Mouse (Mus musculus) left cerebral cortex, postnatal 14 days (tissue): ENCODE measurements around the gene 1810013L24Rik. TPM values are rescaled to one million over a fixed set of nuclear protein-coding genes. Genes with fewer than 3 reads are reported as not detected.

ENCODE experiments used
- DNase-seq, 2 experiments: peaks; one replicate each; pipeline ENCODE4 v3.0.0; 2021 to 2022; ENCODE audit warnings: low spot score in 2 of 2, mixed read lengths in 1 of 2
- intact Hi-C: fragments of 180-260 bp; cut with DNase I; formaldehyde crosslinking; loops from one replicate; pipeline ENCODE4 v1.15.1; 2025
- total RNA-seq, 2 experiments: library from RNA; stranded (reverse); gene quantifications; 2 replicates each; pipeline ENCODE4 v1.2.3; 2021

1810013L24Rik gene
- total RNA-seq, 2 experiments from 2014 or later = 110 to 118 TPM

DNA sequence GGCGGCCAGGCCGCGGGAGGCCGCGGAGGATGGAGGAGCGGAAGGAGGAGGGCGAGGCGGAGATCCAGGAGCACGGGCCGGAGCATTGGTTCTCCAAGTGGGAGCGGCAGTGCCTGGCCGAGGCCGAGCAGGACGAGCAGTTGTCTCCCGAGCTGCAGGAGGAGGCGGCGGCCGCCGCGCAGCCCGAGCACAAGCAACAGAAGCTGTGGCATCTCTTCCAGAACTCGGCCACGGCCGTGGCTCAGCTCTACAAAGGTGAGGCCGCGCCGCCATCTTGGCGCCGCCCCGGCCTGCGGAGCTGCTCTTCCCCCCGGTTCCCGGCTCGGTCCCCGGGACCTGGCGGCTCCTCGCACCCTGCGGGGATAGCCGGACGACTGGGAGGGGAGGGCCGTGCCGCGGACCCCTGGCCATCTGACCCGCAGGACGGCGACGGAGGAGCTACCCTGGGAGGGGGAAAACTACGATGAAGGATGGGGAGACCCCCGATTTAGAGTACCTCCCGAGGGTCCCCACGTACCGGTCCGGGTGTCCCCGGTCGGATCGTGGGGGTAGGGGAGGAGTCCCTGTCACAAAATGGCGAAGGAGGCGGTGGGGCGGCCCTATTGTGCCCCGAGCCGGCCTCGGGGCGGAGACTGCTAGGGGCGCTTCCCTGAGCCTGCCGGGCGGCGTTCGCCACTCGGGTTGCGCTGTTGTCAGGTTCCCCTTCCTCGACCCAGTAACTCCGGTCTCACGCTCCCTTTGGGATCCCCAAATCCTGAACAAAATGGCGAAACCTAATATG lies 721 bp downstream of the 1810013L24Rik start:
- DNase-seq = peak; percentile 35 to 61
- intact Hi-C loops = loop anchor here (2.0 kb wide), 1 partner anchor 94 kb away; no protein-coding TSS in a partner anchor

DNA sequence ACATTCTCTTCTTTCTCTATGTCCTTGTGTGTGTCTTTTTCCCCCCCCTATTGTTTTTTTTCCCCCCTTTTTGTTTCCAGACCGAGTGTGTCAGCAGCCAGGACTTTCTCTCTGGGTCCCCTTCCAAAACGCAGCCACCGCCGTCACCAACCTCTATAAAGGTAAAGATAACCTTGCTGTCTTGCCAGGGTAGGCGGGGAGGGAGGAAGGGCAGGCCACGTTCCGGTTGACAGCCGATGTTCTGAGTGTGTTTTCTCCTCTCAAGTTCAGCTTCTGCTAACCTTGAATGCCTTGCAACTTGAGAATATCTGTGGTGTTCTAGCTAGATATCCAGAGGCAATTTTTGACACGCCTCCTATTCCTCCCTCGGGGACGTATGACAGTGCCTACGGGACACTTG lies 1.3 kb downstream of the 1810013L24Rik start:
- intact Hi-C loops = loop anchor here (2.0 kb wide), 1 partner anchor 94 kb away; no protein-coding TSS in a partner anchor
- no peak for DNase-seq

DNA sequence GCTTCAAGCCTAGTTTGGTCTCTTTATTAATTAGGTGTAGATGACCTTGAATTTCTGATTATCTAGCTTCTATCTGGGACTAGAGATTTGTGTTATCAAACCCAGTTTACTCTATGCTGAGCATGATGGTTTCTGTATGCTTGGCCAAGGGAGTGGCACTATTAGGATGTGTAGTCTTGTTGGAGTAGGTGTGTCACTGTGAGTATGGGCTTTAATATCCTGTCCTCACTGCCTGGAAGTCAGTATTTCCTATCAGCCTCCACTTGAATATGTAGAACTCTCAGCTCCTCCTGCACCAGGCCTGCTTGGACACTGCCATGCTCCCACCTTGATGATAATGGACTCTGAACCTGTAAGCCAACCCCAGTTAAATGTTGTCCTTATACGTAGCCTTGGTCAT lies 7.0 kb downstream of the 1810013L24Rik start:
- no peak for DNase-seq
- intact Hi-C loops = no loop called here

DNA sequence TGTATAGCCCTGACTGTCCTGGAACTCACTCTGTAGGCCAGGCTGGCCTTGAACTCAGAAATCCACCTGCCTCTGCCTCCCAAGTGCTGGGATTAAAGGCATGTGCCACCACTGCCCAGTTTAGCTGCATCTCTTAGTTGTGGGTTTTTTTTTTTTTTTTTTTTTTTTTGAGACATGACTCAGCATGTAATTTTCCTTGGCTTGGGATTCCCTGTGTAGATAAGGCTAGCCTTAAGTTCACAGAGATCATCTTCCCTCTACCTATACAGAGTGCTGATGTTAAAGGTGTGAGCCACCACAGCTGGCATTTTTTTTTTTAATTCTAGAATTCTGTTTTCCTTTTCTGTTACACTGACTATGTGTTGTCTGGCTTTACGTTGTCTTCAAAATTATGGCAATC lies 7.7 kb downstream of the 1810013L24Rik start:
- intact Hi-C loops = no loop called here
- DNase-seq = no peak

DNA sequence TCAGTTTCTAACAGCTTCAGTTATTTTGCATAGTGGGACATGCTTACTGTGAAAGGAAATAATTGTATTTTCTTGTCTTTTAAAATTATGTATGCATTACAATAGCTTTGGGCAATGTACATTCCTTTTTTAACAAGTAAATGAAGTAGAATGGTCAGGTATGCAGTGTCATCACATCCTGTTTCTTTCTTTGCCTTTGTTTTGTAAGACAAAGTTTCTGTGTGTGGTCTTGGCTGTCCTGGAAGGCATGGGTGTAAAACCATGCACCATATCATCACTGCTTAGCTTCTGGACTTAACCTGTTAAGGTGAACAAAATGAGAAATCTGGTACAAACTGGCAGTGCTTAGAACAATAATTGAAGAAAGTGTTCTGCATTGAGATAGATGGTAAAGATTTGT lies 9.0 kb downstream of the 1810013L24Rik start:
- intact Hi-C loops = no loop called here
- DNase-seq = no peak

DNA sequence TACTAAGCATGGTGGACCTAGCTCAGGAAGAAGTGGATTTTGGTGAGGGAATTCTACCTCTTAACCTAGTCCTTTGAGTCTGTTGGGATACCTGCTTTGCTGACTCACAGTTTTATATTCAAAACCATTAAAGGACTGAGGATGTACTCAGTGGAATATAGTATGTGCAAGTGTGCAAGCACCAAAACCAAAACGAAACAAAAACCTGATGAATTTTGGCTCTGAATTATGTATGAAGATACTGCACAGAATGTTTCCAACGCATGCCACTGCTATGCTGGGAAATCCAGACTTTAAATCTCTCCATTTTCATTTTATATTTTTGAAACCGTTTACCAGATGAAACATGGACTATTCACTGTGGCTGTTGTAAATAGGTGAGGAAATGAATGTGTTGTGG lies 10.7 kb downstream of the 1810013L24Rik start:
- no peak for DNase-seq
- intact Hi-C loops = no loop called here

DNA sequence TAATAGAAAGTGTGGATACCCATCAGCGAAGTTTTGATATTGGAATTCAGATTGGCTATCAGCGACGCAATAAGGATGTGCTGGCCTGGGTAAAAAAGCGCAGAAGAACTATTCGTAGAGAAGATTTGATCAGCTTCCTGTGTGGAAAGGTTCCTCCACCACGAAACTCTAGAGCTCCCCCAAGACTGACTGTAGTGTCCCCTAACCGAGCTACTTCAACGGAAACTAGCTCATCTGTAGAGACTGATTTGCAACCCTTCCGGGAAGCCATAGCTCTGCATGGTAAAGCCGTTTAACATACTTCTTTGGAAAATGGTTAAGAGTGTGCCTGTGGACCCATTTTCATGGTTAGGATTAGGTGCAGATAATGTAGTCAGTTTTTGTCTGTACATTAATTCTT lies 13.1 kb downstream of the 1810013L24Rik start:
- no peak for DNase-seq
- intact Hi-C loops = no loop called here

DNA sequence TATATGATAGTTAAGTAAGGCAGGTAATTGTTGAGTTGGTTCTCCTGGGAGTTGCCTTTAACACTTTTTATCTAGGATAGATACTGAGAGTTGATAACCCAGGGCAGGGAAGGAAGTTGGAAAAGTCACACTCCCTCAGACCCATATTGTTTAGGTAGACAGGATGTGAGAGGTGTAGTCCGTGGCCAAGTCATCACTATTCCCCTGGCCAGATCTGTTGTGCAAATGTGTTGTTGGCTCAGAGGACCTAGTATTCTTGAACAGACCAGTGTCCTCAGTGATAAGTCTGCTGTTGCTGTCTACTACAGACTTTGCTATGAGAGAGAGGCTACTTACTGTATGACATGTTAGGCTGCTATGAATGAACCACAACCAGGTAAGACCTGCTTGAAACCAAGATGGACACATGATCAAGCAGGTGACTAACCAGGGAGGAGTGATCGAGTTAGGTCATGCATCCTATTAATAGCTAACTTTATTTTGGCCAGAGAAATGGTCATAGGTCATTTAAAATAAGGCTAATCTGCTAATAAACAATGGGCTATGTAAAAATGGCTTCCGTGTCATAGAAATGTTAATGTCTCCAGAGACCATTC lies 13.8 kb downstream of the 1810013L24Rik start:
- intact Hi-C loops = no loop called here
- no peak for DNase-seq

DNA sequence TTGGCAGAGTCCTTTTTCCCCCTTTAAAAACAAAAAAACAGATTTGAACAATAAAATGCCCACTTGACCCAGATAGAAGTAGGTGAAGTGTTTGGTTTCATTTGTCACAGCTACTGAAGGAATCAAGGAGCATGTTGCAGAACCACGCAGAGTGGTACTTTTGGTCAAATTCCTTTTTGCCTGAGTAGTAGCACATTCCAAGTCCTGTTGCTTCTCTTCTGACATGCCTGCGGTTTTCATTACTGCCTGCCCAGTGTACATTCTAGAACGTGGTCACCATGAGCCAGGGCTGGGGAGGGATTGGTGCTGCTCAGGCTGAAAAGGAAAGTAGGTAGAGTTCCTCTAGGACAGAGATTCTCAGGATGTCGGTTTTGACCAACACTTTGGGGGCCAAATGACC lies 16.1 kb downstream of the 1810013L24Rik start:
- intact Hi-C loops = no loop called here
- no peak for DNase-seq

DNA sequence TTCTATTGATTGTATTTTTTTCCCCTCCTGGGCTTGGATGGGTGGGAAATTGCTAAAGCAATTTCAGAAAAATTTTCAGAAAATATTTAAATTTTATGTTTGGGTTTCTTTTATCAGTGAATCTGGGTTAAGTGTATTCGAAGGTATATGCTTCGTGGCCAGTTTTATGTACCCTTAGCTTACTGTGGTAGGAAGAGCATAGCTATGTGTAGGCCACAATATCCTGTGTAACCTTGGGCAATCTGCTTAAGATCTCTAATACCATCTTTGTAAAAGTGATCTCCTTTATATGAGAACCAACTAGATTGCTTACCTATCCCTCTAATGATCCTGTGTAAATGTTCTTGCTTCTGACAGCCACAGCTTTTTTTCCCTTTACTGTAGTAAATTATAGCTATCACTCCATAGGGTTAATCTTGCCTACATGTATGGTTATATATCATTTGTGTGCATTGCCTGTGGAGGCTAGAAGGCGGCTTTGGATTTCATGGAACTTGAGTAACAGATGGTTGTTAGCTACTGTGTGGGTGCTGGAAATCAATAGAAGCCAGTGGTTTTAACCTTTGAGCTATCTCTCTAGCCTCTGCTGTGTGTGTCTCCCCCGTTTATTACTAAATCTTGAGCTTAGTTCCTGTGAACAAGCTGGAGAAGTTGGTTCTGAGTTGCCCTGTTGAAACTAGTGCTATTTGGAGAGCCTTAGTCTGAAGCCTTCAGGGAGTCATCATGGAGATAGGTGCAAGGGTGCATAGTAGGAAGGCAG lies 18.6 kb downstream of the 1810013L24Rik start:
- intact Hi-C loops = no loop called here
- no peak for DNase-seq

DNA sequence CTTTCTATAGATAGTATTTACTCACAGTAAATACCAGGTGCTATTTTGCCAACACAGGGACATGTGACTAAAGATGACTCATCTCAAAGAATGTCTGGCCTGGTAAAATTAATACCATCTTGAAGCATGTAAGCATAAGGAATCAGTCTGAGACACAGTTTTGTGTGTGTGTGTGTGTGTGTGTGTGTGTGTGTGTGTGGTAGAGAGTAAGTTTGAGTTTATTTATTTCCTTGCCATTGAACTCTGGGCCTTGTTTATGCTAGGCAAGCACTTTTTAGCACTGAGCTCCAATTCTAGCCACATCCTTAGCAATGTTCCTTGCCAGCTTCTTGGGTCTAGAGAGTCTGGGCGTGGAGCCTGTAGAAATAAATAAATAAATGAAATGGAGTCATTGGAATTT lies 20.0 kb downstream of the 1810013L24Rik start:
- intact Hi-C loops = no loop called here
- DNase-seq = no peak

DNA sequence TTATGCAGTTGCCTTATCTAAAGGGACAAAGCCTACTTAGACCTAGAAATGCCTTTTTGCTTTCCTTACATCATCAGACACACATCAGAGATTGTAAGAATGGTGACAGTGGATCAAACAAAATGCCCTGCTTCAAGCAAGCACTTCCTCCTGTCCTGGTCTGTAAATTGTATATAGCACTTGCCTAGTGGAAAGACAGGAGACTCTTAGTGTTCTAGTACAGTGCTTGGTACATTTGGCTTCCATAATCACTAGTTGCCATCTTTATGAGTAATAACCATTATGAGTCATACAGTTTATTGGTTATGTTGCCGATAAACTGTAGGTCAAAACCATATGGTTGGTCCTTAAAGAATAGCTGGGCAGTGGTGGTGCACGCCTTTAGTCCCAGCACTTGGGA lies 25.2 kb downstream of the 1810013L24Rik start:
- intact Hi-C loops = no loop called here
- DNase-seq = no peak

DNA sequence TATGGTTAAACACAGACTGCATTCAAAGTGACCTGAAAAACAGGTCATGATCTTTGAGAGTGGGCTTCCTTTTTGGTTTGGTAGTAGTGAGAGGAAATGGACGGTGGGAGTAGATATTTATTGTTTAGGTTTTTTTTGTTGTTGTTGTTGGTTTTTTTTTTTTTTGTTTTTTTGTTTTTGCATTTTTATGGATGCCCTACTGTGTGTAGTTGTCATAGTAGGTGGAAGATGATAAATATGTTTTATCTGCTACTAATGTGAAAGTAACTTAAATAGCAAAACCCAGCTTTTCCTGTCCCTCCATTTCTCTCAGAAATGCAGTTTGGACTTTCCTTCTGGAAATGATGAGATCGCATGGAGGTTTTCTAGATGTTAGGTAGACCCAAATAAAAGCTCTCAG lies 26.9 kb downstream of the 1810013L24Rik start:
- DNase-seq = no peak
- intact Hi-C loops = no loop called here

DNA sequence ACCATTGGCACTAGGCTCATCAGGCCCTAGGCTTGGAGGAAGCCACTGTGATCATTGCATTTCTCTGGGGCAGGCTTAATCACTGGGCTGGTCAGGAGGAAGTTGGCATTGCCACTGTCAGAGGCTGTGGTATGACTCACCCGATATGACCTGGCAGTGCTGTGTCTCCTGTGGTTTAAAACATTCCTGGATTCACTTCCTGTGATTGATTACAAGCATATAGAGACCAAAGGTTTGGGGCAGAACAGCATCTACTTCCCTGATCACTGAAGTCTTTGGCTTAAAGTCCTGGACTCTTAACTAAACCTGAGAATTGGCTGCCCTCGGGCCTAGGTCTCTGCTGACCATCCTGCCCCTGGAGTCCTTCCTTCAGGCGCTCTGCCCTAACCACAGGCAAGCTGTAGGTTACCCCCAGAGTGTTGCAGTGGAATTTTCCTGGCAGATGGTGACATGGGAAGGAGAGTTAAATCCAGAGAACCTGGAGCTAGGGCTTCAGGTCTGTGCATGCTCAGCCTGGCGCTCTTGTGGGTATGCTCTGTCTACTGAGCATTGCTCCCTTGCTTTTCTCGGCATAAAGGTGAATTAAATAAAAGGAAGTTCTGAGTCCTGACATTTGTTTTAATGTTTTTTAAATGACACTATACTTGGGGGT lies 32.6 kb downstream of the 1810013L24Rik start:
- intact Hi-C loops = loop anchor here (10.0 kb wide), 1 partner anchor 368 kb away; no protein-coding TSS in a partner anchor
- DNase-seq = no peak

DNA sequence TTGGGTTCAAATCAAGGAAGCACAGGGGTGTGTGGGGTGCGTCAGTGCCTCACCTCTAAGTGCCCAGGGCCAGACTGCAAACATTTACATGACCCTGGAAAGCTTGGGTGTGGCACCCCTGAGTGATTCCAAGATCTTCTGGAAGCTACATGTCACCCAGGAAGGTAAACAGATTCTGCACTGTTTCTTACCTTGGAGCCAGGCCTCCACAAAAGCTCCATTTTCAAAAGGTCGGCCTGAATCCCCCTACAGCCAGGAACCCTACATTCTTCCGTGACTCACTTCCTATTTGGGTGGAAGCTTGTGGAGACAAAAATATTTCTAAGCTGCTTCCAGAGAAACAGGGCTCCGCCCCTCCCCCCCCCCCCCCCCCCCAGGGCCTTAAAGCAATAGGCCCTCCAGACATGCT lies 34.3 kb downstream of the 1810013L24Rik start:
- intact Hi-C loops = loop anchor here (10.0 kb wide), 1 partner anchor 369 kb away; no protein-coding TSS in a partner anchor
- no peak for DNase-seq

DNA sequence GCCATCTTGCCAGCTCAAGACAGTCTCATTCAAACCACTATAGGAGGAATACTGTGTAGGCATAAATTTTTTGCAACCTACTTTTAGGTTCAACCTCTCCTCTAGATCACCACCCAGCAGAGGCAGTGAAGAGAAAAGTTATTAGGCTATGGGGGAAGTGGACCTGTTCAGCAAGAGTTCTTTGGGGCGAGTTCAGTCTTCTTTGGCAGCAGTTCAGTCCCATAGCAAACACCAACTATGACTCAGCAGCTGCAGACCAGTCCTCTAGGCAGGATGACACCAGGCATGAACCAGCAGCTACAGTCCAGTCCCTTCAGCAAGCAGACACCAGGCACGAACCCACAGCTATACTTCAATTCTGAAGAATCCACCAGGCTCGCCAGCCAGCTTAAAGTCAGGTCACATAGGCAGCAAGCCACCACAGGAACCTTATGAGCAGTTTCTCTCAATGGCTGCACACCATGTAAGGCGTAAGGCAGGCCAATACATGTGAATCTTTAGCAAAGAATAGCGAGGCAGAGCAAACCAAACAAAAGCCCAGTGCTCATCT lies 37.6 kb downstream of the 1810013L24Rik start:
- DNase-seq = no peak

DNA sequence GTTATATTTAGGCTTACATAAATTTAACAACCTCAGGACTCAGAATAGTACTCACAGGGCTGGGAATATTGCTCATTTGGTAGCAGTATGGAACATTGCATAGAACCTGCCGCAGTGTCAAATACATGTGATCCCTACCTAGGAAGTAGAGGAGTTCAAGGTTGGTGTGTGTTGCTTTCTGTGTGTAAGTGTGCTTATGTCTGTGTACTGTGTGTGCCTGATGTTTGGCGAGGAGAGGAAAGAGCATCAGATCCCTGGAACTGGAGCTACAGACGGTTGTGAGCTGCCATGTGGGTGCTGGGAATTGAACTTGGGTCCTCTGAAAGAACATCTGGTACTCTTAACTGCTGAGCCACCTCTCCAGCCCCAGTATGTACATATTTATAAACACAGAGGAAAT lies 38.6 kb downstream of the 1810013L24Rik start:
- intact Hi-C loops = loop anchor here (5.0 to 10.0 kb wide), 2 partner anchors 181 to 374 kb away; no protein-coding TSS in a partner anchor
- no peak for DNase-seq

More for the DNA sequence above, 37.6 kb downstream of the 1810013L24Rik start:
- intact Hi-C loops = loop anchor here (5.0 to 10.0 kb wide), 2 partner anchors 180 to 373 kb away; no protein-coding TSS in a partner anchor

DNA sequence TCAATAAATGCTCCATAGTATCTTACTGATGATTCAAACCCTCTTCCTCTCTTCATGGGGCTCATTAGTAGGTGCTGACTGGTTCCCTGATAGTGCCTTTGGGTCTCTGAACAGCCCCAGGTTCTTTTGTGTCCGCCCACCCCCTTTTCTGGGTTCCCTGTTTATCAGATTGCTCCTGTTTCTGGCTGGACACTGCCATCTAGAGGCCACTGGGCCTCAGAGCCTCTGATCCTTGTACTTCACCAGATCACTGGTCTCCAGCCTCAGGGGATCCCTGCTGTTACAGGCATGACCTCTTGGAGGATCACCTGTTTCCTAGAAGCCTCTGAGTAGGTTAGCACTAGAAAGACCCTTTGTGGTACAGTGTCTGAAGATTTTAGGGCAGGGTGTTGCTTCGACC lies 39.8 kb downstream of the 1810013L24Rik start:
- intact Hi-C loops = loop anchor here (5.0 to 10.0 kb wide), 3 partner anchors 182 to 465 kb away; no protein-coding TSS in a partner anchor
- DNase-seq = peak; percentile 85 to 89

DNA sequence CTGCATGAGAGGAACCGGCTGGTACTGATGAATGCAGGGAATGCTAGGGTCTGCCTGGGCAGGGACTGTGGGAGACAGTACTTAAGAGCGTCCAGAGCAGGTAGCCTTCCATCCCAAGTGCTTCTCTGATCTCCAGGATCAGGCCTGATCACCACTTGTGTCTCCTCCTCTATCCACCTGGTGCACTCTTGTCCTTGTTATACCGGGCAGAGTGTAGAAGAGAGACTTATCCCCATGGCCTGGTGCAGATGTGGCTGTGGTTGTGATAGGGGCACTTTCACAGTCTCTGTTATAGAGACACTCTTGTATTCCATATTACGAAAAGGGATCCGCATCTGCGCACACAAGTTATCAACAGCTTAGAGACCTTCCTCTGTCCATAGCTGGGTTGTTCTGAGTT lies 41.5 kb downstream of the 1810013L24Rik start:
- DNase-seq = no peak
- intact Hi-C loops = loop anchor here (10.0 kb wide), 1 partner anchor 467 kb away; no protein-coding TSS in a partner anchor
